Mouse (Mus musculus): ENCODE results near the gene 0610010K14Rik.

The 0610010K14Rik gene

GRCm38 (mm10) chr11:70234497-70234896 is 3.2 kb downstream of the 0610010K14Rik start:
- DNase-seq, result no peak

DNA sequence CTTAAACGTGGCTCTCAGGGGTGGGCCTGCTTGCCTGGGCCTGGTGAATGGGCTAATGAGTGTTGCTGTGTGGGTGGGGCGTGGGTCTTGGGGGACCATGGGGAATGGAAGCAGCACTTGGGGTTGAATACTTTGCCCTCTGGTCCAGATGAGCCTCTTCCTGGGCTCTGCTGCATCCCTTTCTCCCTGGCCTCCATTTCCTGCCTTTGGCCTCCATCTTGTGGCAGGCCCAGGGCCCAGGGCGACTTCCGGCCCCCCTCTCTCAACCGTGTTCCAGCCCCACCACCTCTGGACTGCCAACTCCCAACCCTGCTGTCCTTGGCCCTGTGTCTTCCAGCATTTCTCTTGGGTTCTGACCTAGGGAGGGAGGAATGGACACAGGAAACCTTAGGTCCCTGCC is 3.7 kb downstream of the 0610010K14Rik start:
- no peak for DNase-seq

GRCm38 (mm10) chr11:70233016-70233415 is 4.7 kb downstream of the 0610010K14Rik start:
- no peak for DNase-seq

DNA sequence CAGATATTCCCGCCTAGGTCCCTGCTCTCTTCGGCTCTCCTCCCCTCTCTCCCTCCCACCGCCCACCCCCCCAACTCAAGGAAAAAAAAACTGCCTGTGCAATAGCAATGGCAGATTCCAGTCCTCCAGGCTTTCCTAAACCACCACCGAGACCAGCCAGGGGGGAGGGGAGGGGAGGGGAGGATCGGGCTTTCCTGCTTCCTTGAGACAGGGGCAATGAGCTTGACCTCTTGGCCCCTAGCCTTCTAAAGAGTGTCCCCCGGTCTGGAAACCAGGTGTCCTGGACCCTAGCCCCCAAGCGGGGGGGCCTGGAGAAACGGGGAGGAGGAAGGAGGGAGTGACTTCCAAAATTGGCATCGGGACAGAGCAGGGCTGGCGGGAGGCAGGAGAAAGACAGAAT is 5.2 kb downstream of the 0610010K14Rik start:
- no peak for DNase-seq

- peak; percentile 85 for DNase-seq
Observed at GRCm38 (mm10) chr11:70230239-70230727, 7.4 kb downstream of the 0610010K14Rik start.

DNA sequence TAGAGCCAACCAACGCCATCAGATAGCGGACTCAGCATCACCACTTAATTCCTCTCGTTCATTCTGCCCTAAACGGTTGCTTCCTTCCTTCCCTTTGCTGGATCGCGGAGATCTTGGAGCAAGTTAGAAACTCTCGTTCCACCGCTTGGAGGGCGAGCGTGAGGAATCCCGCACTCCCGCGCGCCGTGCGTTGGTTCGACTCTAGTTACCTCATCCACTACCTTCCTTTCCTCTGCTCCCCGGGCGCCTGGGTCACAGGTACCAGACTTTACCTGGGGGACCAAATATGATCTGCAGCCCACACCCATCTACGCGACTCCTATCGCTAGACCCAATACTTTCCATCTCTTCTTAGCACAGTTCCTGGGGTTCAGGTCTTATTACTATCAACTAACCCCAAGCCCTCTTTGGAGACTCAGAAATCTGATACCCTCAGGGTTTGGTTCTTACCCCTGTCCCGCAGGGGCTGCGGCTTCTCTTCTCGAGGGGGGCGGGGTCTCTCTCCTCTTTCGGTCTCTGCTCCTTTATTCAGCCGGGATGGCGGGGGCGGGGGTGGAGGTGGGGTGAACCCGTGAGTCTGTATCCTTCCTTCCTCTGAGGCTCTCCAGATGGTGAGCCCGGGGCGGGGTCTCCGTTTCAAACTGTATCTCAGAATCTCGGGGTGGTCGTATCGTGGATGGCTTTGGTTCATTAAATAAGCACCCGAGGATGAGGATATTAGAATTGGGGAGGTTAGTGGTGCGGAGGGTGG is 8.3 kb downstream of the 0610010K14Rik start, which contains the start of gene Bcl6b:
TSS of gene Bcl6b (minus strand) at position 539 of the 751 bp plus-strand sequence.
- DNase-seq, result no peak

- peak; percentile 94 for DNase-seq
Observed at GRCm38 (mm10) chr11:70228828-70229227, 8.9 kb downstream of the 0610010K14Rik start.

- DNase-seq, result no peak
Observed at GRCm38 (mm10) chr11:70227661-70228245, 10.0 kb downstream of the 0610010K14Rik start.

GRCm38 (mm10) chr11:70227126-70227525 is 10.6 kb downstream of the 0610010K14Rik start:
- DNase-seq, result no peak

DNA sequence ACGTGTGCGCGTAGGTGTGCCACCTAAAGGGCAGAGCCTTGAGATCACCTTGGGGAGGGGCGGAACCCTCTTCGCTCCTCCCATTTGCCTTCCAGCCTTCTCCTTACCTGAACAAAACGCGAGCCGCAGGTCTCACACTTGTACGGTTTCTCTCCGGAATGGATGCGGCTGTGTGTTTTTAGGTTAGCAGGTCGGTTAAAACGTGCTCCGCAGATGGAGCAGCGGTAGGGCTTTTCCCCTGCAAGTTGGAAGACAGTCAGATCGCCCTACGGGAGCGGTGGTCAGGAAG is 11.2 kb downstream of the 0610010K14Rik start:
- peak; percentile 76 for DNase-seq

DNA sequence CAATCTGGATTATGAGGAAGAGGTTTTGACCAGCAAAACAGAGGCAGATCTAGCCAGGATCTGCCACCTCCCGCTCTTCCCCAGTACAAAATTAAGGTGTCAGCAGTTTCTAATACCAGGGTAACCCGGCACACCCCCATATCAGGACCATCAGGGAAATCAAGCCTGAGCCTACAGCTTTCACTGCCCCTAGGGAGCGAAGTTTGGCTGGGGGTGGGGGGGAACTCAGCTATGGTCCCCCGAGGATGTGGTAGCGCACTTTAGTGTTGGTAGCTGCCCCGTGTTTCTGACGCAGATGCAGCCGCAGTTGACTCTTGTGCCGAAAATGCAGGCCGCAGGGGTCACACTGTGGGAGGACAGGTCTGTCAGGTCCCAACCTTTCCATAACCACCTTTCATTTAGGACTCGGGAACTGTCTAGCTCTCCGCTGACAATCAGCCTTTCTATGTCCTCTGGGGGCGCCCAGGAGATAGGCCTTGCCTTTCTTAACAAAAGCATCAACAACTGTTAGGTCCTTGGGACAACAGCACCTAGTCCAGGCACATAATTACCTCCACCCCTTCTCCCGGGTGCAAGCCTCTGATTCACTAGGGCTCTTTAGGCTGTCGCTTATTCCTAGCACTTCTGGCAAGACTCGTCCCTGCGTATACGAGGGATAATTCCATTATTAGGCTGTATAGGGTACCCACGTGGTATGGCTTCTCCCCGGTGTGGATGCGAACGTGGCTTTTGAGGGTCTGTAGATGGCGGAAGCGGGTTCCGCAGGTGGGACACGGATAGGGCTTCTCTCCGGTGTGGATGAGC is 11.7 kb downstream of the 0610010K14Rik start:
- DNase-seq, result no peak

DNA sequence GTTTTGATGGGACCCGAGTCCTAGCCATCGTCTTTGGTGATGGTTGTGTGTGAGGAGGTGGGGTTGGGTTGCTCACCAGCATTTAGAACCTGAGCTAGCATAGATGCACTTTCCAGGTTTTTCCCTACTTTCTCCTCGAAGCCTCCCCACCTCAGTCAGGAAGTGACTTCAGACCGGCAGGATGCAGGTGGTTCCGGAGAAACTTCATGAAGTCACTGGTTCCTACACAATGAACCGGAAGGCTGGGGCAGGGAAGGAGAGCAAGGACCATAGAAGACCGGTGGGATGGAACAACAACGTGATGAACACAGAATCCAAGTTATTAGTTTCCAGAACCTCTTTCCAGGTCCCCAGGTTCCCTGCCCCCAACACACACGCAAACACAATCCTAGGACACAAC is 14.0 kb downstream of the 0610010K14Rik start:
- peak; percentile 79 for DNase-seq

- no peak for DNase-seq
Observed at GRCm38 (mm10) chr11:70221603-70222500, 15.9 kb downstream of the 0610010K14Rik start.

DNA sequence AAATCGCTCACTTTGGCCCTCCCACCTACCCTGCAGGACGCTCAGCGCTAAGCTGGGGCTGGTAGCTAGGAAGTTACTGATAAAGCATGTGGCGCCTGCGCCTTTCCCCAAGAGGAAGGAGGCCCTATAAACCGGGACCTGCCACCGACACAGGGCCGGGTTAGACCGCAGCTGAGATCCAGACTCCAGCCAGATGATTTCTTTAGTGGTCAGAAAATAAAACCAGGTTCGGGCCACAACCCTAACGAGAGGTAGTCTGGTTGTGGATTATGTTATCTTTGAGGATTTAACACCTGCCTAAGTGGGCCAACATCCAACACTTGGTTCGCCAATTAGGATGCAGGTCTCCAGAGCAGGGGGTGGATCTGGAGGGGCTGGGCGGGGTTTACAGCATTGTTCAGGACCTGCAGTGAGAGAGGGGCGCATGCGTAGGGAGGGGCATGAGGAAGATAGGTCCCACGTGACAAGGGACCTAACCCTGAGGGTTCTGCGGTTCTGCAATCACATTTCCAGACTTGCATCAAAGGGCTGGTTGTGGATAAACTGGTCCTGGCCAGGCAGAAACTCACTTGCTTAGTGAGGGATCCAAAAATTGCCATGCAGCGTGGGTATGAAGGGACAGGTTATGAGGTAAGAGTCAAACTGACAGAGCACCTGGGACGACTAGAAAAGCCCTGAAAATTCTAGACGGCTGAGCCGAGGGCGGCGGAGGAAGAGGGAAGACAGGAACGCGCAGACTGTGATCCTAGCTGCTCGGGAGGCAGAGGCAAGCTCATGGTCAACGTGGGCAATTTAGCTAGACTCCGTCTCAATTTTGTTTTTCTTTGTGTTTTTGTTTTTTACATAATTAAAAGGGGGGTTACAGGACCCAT is 16.7 kb downstream of the 0610010K14Rik start, which contains the start of gene Slc16a13:
TSS of gene Slc16a13 (minus strand) at position 334 of the 872 bp plus-strand sequence.
- peak; percentile 99 for DNase-seq

DNA sequence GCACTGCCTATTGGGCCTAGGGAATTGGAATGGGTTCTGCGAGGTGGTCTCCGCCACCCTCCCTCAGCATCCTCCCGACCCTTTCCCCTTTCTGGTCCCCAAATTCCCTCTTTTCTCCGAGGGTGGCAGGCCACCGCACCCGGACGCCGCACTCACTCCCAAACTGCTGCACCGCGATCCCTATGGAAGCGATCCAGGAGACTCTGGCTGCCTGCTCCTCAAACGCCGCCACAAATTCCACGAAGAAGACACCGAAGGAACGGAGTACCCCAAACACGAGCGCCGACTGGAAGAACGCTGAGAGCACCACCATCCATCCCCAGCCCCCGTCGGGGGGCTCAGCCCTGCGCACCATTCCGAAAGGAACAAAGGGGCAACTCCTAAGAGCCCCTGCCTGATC is 17.4 kb downstream of the 0610010K14Rik start:
- DNase-seq, result no peak

DNA sequence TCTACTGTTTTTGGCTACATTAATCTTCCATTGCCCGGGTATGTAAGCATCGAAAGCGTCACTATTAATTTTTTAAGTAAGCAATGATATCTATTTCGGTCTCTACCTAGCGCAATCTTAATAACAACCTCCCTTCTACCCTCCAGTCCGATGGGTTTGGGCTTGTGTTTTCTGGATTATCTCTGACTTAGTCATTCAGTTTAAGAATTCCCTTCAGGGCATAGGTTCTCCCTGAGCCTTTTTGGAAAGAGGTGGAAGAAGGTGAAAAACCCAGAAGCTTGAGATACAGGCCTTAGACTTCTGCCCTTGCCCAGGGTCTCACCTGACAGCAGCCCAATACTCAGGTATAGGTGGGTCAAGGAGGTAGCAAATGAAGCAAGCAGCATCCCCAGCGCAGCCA is 17.8 kb downstream of the 0610010K14Rik start:
- DNase-seq, result no peak

DNA sequence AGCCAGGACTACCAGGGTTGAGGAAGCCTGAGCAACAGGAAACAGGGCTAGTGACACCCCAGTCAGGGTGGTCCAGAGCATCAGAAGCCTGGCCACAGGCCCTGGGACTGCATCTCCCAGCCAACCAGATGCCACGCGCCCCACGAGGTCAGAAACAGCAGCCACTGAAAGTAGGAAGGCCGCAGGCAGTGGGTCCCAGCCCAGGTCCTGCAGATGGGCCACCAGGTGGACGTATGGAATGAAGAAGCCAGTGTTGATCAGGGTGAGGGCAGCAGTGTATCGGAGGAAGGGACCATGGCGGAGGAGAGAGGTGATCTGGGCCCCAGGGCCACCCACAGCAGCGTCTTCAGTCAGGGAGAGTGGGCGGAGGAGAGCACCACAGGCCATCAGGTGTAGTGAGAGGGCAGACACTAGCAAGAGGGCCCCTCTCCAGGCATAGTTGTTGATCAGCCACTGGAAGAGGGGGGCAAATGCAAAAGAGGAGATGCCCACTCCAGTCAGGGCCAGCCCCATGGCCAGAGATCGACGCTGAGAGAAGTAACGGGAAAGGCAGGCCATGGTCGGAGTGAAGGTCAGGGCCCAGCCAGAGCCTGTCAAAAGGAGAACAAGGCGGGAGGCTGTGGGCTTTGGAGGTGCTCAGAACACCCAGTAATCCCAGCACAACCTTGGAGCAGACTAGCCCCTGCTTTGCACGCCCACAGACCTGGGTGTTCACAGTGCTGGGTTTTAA is 18.8 kb downstream of the 0610010K14Rik start:
- no peak for DNase-seq

GRCm38 (mm10) chr11:70218039-70218438 is 19.7 kb downstream of the 0610010K14Rik start:
- no peak for DNase-seq

GRCm38 (mm10) chr11:70216103-70216502 is 21.6 kb downstream of the 0610010K14Rik start:
- no peak for DNase-seq

DNA sequence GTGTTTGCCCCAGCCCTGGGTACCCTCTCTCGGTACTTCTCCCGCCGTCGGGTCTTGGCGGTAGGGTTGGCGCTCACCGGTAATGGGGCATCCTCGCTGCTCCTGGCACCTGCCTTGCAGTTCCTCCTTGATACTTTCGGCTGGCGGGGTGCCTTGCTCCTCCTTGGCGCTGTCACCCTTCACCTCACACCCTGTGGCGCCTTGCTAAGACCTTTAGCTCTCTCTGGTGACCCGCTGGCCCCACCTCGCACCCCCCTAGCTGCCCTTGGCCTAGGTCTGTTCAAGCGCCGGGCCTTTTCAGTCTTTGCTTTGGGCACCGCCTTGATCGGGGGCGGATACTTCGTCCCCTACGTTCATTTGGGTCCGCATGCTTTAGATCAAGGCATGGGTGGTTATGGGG is 22.4 kb downstream of the 0610010K14Rik start:
- no peak for DNase-seq

DNA sequence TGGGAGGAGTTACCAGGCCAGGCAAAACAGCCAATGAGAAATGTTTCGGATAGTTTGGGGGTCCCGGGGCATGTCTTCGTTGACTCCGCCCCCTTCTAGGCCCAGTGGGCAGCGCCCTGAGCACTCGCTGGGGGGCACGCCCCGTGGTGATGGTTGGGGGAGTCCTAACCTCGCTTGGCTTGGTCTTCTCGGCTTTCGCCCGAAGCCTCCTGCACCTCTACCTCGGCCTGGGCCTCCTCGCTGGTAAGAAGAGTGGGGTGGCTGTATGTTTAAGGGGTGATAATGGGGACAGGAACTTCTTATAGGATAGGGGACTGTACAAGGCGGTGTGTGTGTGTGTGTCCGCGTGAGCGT is 22.9 kb downstream of the 0610010K14Rik start:
- no peak for DNase-seq

All from lung, postnatal 36 days (tissue).